Mouse (Mus musculus): ENCODE measurements around the gene Paxbp1.
A peak's percentile ranks its signal among the peaks of the same experiment; 100 is the strongest.
"Not testable (repeated sequence)": the region's sequence is repeated elsewhere in the genome, so short reads cannot be mapped to it uniquely, and the experiment has no call there.

The Paxbp1 gene

GRCm38 (mm10) chr16:91044270-91045182, at the start of gene Paxbp1:
Gene Paxbp1, minus strand, starts transcription at chr16:91044543.
- DNase-seq (ENCODE audit: low spot score in 2 of 2): peak; percentile 99

GRCm38 (mm10) chr16:91086642-91087306, 42.4 kb upstream of the Paxbp1 start:
- no peak for DNase-seq (ENCODE audit: low spot score in 2 of 2)

- no peak for DNase-seq (ENCODE audit: low spot score in 2 of 2)
These were observed 41.0 kb upstream of the Paxbp1 start for GRCm38 (mm10) chr16:91085239-91085825.

- no peak for DNase-seq (ENCODE audit: low spot score in 2 of 2)
These were observed 40.2 kb upstream of the Paxbp1 start for GRCm38 (mm10) chr16:91084307-91085238.

- no peak for DNase-seq (ENCODE audit: low spot score in 2 of 2)
These were observed 38.8 kb upstream of the Paxbp1 start for GRCm38 (mm10) chr16:91083002-91083646.

- DNase-seq (ENCODE audit: low spot score in 2 of 2): peak; percentile 80 to 84
These were observed 37.2 kb upstream of the Paxbp1 start for GRCm38 (mm10) chr16:91081508-91081907.

GRCm38 (mm10) chr16:91076180-91076579, 31.8 kb upstream of the Paxbp1 start:
- DNase-seq (ENCODE audit: low spot score in 2 of 2): no peak

GRCm38 (mm10) chr16:91075423-91075822, 31.1 kb upstream of the Paxbp1 start:
- DNase-seq (ENCODE audit: low spot score in 2 of 2): not testable (repeated sequence)

- peak; percentile 92 to 95 for DNase-seq (ENCODE audit: low spot score in 2 of 2)
These were observed 29.0 kb upstream of the Paxbp1 start for GRCm38 (mm10) chr16:91073163-91073892.

- no peak for DNase-seq (ENCODE audit: low spot score in 2 of 2)
These were observed 27.9 kb upstream of the Paxbp1 start for GRCm38 (mm10) chr16:91072256-91072655.

- peak; percentile 36 to 41 for DNase-seq (ENCODE audit: low spot score in 2 of 2)
These were observed 24.6 kb upstream of the Paxbp1 start for GRCm38 (mm10) chr16:91068969-91069368.

GRCm38 (mm10) chr16:91067122-91067521, 22.8 kb upstream of the Paxbp1 start:
- DNase-seq (ENCODE audit: low spot score in 2 of 2): no peak

- no peak for DNase-seq (ENCODE audit: low spot score in 2 of 2)
These were observed 20.4 kb upstream of the Paxbp1 start for GRCm38 (mm10) chr16:91064583-91065365.

GRCm38 (mm10) chr16:91063786-91064185, 19.4 kb upstream of the Paxbp1 start:
- no peak for DNase-seq (ENCODE audit: low spot score in 2 of 2)

GRCm38 (mm10) chr16:91061531-91062318, 17.4 kb upstream of the Paxbp1 start:
- DNase-seq (ENCODE audit: low spot score in 2 of 2): no peak

- DNase-seq (ENCODE audit: low spot score in 2 of 2): no peak
These were observed 13.4 kb upstream of the Paxbp1 start for GRCm38 (mm10) chr16:91057741-91058140.

- DNase-seq (ENCODE audit: low spot score in 2 of 2): no peak
These were observed 12.9 kb upstream of the Paxbp1 start for GRCm38 (mm10) chr16:91057261-91057660.

- DNase-seq (ENCODE audit: low spot score in 2 of 2): peak; percentile 76 to 78
These were observed 11.9 kb upstream of the Paxbp1 start for GRCm38 (mm10) chr16:91056043-91056821.

Measured in right cerebral cortex, adult 2 months (tissue).